ENCODE assay signal across 10 mouse cellular contexts in the genomic region with DNA sequence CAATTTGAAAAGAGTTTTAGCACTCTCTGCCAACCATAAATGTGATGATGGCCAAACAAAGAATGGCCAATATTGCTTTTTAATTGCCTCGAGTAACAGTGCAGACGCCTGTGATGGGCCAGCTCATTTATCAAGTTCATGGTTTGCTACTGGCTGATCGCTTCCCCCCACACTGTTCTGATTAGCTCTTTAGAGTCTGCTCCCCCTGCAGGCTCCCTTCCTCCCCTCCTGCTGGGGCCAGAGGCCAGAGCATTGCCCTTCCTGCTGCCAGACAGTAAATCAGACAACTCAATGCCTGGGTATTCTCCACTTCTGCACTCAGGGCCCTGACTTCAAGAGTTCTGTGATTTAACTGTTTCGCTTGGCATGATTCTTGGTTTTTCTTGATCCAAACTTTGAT.
A peak's percentile ranks its signal among the peaks of the same experiment; 100 is the strongest.
DNase-seq lines count a peak whose midpoint lies in the region; ATAC-seq and TF ChIP-seq lines count a peak whose summit lies in the region.
"Had no signal": no experiment of that assay in that cellular context is flagged by ENCODE, and none has a peak within 500 bp of the region (broad histone marks: within the 10 kb centered on the region; RNA-seq: fewer than 3 reads in every experiment).

No protein-coding gene starts in this region.

- no peak for ATAC-seq in embryonic facial prominence, embryonic 14.5 days (ENCODE audit: low read depth)
- ATAC-seq: liver, embryonic 12.5 days had no signal

- TF ChIP-seq POLR2A in kidney, adult 2 months (IDR thresholded peaks at IDR 0.05; ENCODE audit: low read depth, low read length): no peak

- H3K27ac ChIP-seq in kidney, adult 2 months (ENCODE audit: insufficient read depth, low read depth, low read length): no peak overlapping the region
- H3K27ac ChIP-seq in embryonic facial prominence, embryonic 14.5 days (replicated peaks; ENCODE audit: low read depth, low read length): no peak overlapping the region
- no peak overlapping the region for H3K27ac ChIP-seq in limb, embryonic 10.5 days
- H3K27ac ChIP-seq: liver, embryonic 12.5 days had no signal

- H3K4me3 ChIP-seq in kidney, adult 2 months (ENCODE audit: insufficient read depth, low read depth, low read length): no peak overlapping the region
- H3K4me3 ChIP-seq in embryonic facial prominence, embryonic 14.5 days (ENCODE audit: low read depth, low read length): no peak overlapping the region
- H3K4me3 ChIP-seq in limb, embryonic 10.5 days: no peak overlapping the region
- H3K4me3 ChIP-seq: liver, embryonic 12.5 days had no signal

- H3K4me1 ChIP-seq in kidney, adult 2 months (ENCODE audit: control insufficient read depth, insufficient read depth, low read length): no peaks in the 10 kb centered on the region
- H3K4me1 ChIP-seq in embryonic facial prominence, embryonic 14.5 days (ENCODE audit: control insufficient read depth, insufficient read depth, low read length): no peaks in the 10 kb centered on the region
- H3K4me1 ChIP-seq in limb, embryonic 10.5 days: peaks cover 40% of the 10 kb centered on the region
- H3K4me1 ChIP-seq: liver, embryonic 12.5 days had no signal

- no peak overlapping the region for H3K4me2 ChIP-seq in embryonic facial prominence, embryonic 14.5 days (ENCODE audit: low read depth, low read length)
- H3K4me2 ChIP-seq: liver, embryonic 12.5 days had no signal

- no peaks in the 10 kb centered on the region for H3K27me3 ChIP-seq in kidney, adult 2 months (replicated peaks; ENCODE audit: control insufficient read depth, insufficient read depth, low read length)
- no peaks in the 10 kb centered on the region for H3K27me3 ChIP-seq in embryonic facial prominence, embryonic 14.5 days (replicated peaks; ENCODE audit: control insufficient read depth, insufficient read depth, low read length)
- peaks cover 15% of the 10 kb centered on the region for H3K27me3 ChIP-seq in limb, embryonic 10.5 days (ENCODE audit: low read depth, poor library complexity, severe bottlenecking)
- H3K27me3 ChIP-seq: liver, embryonic 12.5 days had no signal

- no peaks in the 10 kb centered on the region for H3K9me3 ChIP-seq in embryonic facial prominence, embryonic 14.5 days (ENCODE audit: control insufficient read depth, low read length)
- no peaks in the 10 kb centered on the region for H3K9me3 ChIP-seq in limb, embryonic 10.5 days (replicated peaks)
- H3K9me3 ChIP-seq: liver, embryonic 12.5 days had no signal

- WGBS in kidney, adult 2 months: 36% methylated on average over 4 of the region's 4 CpGs
- WGBS in embryonic facial prominence, embryonic 14.5 days: 35% methylated on average over 4 of the region's 4 CpGs
- WGBS in limb, embryonic 10.5 days: 11% methylated on average over 4 of the region's 4 CpGs

- H3K9ac ChIP-seq in embryonic facial prominence, embryonic 14.5 days (ENCODE audit: low read depth, low read length): no peak overlapping the region
- H3K9ac ChIP-seq: liver, embryonic 12.5 days had no signal

- no peaks in the 10 kb centered on the region for H3K36me3 ChIP-seq in kidney, adult 2 months (ENCODE audit: control insufficient read depth, insufficient read depth, low read length)
- H3K36me3 ChIP-seq in embryonic facial prominence, embryonic 14.5 days (ENCODE audit: control insufficient read depth, insufficient read depth, low read length): no peaks in the 10 kb centered on the region
- H3K36me3 ChIP-seq in limb, embryonic 10.5 days: no peaks in the 10 kb centered on the region
- H3K36me3 ChIP-seq: liver, embryonic 12.5 days had no signal

- DNase-seq in kidney, adult 2 months: peak; percentile 21
- no peak for DNase-seq in kidney, adult 18-20 months
- DNase-seq in embryo, embryonic 10.5 days (ENCODE audit: low spot score): peak; percentile 87
- peak; percentile 31 for DNase-seq in embryonic facial prominence, embryonic 14.5 days (ENCODE audit: low spot score)
- DNase-seq in limb, embryonic 10.5 days (ENCODE audit: low spot score): peak; percentile 87
- no peak for DNase-seq in ovary, postnatal 36 days (ENCODE audit: low spot score)
- no peak for DNase-seq in thymus, postnatal 4 days
- DNase-seq: cerebellum, adult 11 months; thymus, adult 18-20 months had no signal

- TF ChIP-seq CTCF in kidney, adult 2 months (conservative IDR thresholded peaks at IDR 0.05; ENCODE audit: insufficient read depth, insufficient read length, low read depth, low read length): no peak

Comparison
In these comparisons a context has a peak if more than half of its experiments do, and no peak if none do; other contexts are left out.
1. DNase-seq: peak in kidney, adult 2 months (single experiment), embryo, embryonic 10.5 days (single experiment), embryonic facial prominence, embryonic 14.5 days (single experiment) and limb, embryonic 10.5 days (single experiment); none in kidney, adult 18-20 months (single experiment), ovary, postnatal 36 days (single experiment) and thymus, postnatal 4 days (single experiment).